Mouse (Mus musculus) left cerebral cortex, postnatal 4 days (tissue): Measurements from ENCODE around the gene Crabp2. TPM values are rescaled to one million over a fixed set of nuclear protein-coding genes. Genes with fewer than 3 reads are reported as not detected.
A peak's percentile ranks its signal among the peaks of the same experiment; 100 is the strongest.

Experiments
- DNase-seq: peaks from one replicate; pipeline ENCODE4 v3.0.0-alpha.2; 2022
- intact Hi-C: fragments of 180-260 bp; cut with DNase I; formaldehyde crosslinking; loops from one replicate; pipeline ENCODE4 v1.15.1; 2025
- total RNA-seq, 2 experiments: library from RNA; stranded (reverse); gene quantifications; 2 replicates each; pipeline ENCODE4 v1.2.3; 2021

The Crabp2 gene
- total RNA-seq, 2 experiments from 2014 or later: 6.9 to 8.2 TPM

GRCm38 (mm10) chr3:87924996-87925395, 23.5 kb upstream of the Crabp2 start:
- intact Hi-C loops: no loop called here
- no peak for DNase-seq

GRCm38 (mm10) chr3:87927452-87927851, 21.0 kb upstream of the Crabp2 start:
- intact Hi-C loops: no loop called here

GRCm38 (mm10) chr3:87929341-87930077, 19.0 kb upstream of the Crabp2 start:
- intact Hi-C loops: no loop called here
- no peak for DNase-seq

More at GRCm38 (mm10) chr3:87927452-87927851, 21.0 kb upstream of the Crabp2 start:
- no peak for DNase-seq

- DNase-seq: peak; percentile 98
- intact Hi-C loops: no loop called here
Measured at GRCm38 (mm10) chr3:87930078-87930795, 18.2 kb upstream of the Crabp2 start, which contains the start of the genes Isg20l2 and Rrnad1. Gene Isg20l2, plus strand, starts transcription at chr3:87930314. Gene Rrnad1, minus strand, starts transcription at chr3:87930717.

GRCm38 (mm10) chr3:87934026-87934425, 14.4 kb upstream of the Crabp2 start:
- intact Hi-C loops: no loop called here
- DNase-seq: no peak

- no peak for DNase-seq
- intact Hi-C loops: no loop called here
Measured at GRCm38 (mm10) chr3:87934501-87934900, 14.0 kb upstream of the Crabp2 start.

GRCm38 (mm10) chr3:87935201-87935600, 13.3 kb upstream of the Crabp2 start:
- intact Hi-C loops: no loop called here

GRCm38 (mm10) chr3:87935776-87936175, 12.7 kb upstream of the Crabp2 start:
- intact Hi-C loops: no loop called here
- DNase-seq: peak; percentile 91

More at GRCm38 (mm10) chr3:87935201-87935600, 13.3 kb upstream of the Crabp2 start:
- no peak for DNase-seq

- DNase-seq: no peak
- intact Hi-C loops: no loop called here
Measured at GRCm38 (mm10) chr3:87940611-87941010, 7.9 kb upstream of the Crabp2 start.

GRCm38 (mm10) chr3:87942471-87942870, 6.0 kb upstream of the Crabp2 start:
- intact Hi-C loops: no loop called here

GRCm38 (mm10) chr3:87943586-87943985, 4.9 kb upstream of the Crabp2 start:
- intact Hi-C loops: no loop called here
- no peak for DNase-seq

More at GRCm38 (mm10) chr3:87942471-87942870, 6.0 kb upstream of the Crabp2 start:
- no peak for DNase-seq

GRCm38 (mm10) chr3:87944838-87945600, 3.4 kb upstream of the Crabp2 start:
- intact Hi-C loops: no loop called here
- peak; percentile 43 for DNase-seq

- intact Hi-C loops: no loop called here
- no peak for DNase-seq
Measured at GRCm38 (mm10) chr3:87945781-87946540, 2.5 kb upstream of the Crabp2 start.

GRCm38 (mm10) chr3:87946541-87946860, 2.0 kb upstream of the Crabp2 start:
- no peak for DNase-seq
- intact Hi-C loops: no loop called here

- intact Hi-C loops: no loop called here
- no peak for DNase-seq
Measured at GRCm38 (mm10) chr3:87947056-87947810, 1.2 kb upstream of the Crabp2 start.

- DNase-seq: no peak
- intact Hi-C loops: no loop called here
Measured at GRCm38 (mm10) chr3:87947811-87948199, 661 bp upstream of the Crabp2 start.

GRCm38 (mm10) chr3:87949266-87949954, 944 bp downstream of the Crabp2 start:
- intact Hi-C loops: no loop called here
- DNase-seq: no peak

- intact Hi-C loops: no loop called here
- no peak for DNase-seq
Measured at GRCm38 (mm10) chr3:87949955-87950515, 1.6 kb downstream of the Crabp2 start.

GRCm38 (mm10) chr3:87951946-87952345, 3.5 kb downstream of the Crabp2 start:
- DNase-seq: no peak
- intact Hi-C loops: no loop called here
